Mouse (Mus musculus) erythroblast, embryonic 14.5 days (primary cell): Measurements from ENCODE around the gene Fbxo31. TPM values are rescaled to one million over a fixed set of nuclear protein-coding genes. Genes with fewer than 3 reads are reported as not detected.

Experiments
- H3K27me3 ChIP-seq: 2 replicates; pipeline ENCODE4 v1.6.1; 2012; ENCODE audit warnings: inconsistent platforms; ENCODE audit not compliant: control insufficient read depth
- H3K36me3 ChIP-seq: 2 replicates; pipeline ENCODE4 v1.6.1; 2012; ENCODE audit warnings: mild to moderate bottlenecking, inconsistent platforms; ENCODE audit not compliant: control insufficient read depth
- H3K4me1 ChIP-seq: 2 replicates; pipeline ENCODE4 v1.6.1; 2012; ENCODE audit warnings: inconsistent platforms; ENCODE audit not compliant: control insufficient read depth
- H3K4me3 ChIP-seq: replicated peaks from 2 replicates; pipeline ENCODE3; 2012; ENCODE audit warnings: moderate library complexity, mild to moderate bottlenecking, inconsistent platforms
- H3K9me3 ChIP-seq: 2 replicates; pipeline ENCODE4 v1.6.1; 2012; ENCODE audit warnings: low read length, inconsistent platforms, mixed read lengths; ENCODE audit not compliant: control insufficient read depth
- GATA1 ChIP-seq: IDR thresholded peaks from 2 replicates; pipeline ENCODE4 v1.6.1; 2012; ENCODE audit warnings: low read length, inconsistent platforms, mixed read lengths
- TAL1 ChIP-seq: IDR thresholded peaks from 3 replicates; pipeline ENCODE4 v1.6.1; 2012; ENCODE audit warnings: low read length, inconsistent platforms, mixed read lengths
- polyA plus RNA-seq: library from polyadenylated mRNA; stranded (reverse); fragments of >175 nt; gene quantifications from 2 replicates; pipeline ENCODE4 v1.2.3, GENCODE M21; 2012

The Fbxo31 gene
- polyA plus RNA-seq, 1 experiment, result 1.6 TPM

GRCm38 (mm10) chr8:121544936-121545335 is 33.7 kb downstream of the Fbxo31 start:
- Histone ChIP-seq H3K36me3 (peaks cover 6% of the 10 kb centered on the region; the same call in 1 of the 2 replicates), H3K4me3 (no peak overlapping the region), H3K27me3 (no peaks in the 10 kb centered on the region; the same call in 1 of the 2 replicates), H3K9me3 (peaks cover 10% of the 10 kb centered on the region), H3K4me1 (peaks cover 4% of the 10 kb centered on the region; the same call in 1 of the 2 replicates)
- TF ChIP-seq TAL1 (no peak), GATA1 (no peak)

GRCm38 (mm10) chr8:121544276-121544785 is 34.3 kb downstream of the Fbxo31 start, which contains the start of gene 1700018B08Rik:
Gene 1700018B08Rik, minus strand, starts transcription at chr8:121544320.
- no peak within 1 kb of the TSS for H3K4me3 ChIP-seq
- no peaks in the 10 kb centered on the region; the same call in 1 of the 2 replicates for H3K27me3 ChIP-seq
- TF ChIP-seq TAL1 (no peak), GATA1 (no peak)

DNA sequence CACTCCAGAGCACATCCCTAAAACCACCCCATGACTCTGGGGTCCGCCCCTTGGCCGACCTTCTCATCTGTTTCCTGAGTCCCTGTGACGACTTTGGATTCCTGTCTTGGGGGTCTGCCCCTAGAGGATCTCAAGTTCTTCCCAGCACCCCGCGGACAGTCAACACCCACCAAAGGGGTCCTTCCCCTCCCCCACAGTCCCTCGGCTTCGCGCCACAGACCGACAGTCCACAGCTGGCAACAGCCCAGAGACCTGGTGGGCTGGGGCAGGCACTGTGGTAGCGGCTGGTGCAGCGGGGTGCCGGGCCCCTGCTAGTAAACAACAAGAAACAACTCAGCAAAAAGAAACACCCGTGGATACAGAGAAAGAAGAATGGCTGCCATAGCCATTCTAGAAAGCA is 35.7 kb downstream of the Fbxo31 start:
- H3K36me3 ChIP-seq, result no peaks in the 10 kb centered on the region
- peaks cover 4% of the 10 kb centered on the region; the same call in 1 of the 2 replicates for H3K4me1 ChIP-seq
- H3K9me3 ChIP-seq, result peaks cover 10% of the 10 kb centered on the region
- no peaks in the 10 kb centered on the region; the same call in 1 of the 2 replicates for H3K27me3 ChIP-seq
- no peak for TF ChIP-seq GATA1
- TF ChIP-seq TAL1, result no peak
- no peak overlapping the region for H3K4me3 ChIP-seq

More at GRCm38 (mm10) chr8:121544276-121544785, 34.3 kb downstream of the Fbxo31 start, which contains the start of gene 1700018B08Rik:
- H3K9me3 ChIP-seq, result peaks cover 10% of the 10 kb centered on the region
- no peaks in the 10 kb centered on the region; the same call in 1 of the 2 replicates for H3K36me3 ChIP-seq
- H3K4me1 ChIP-seq, result peaks cover 4% of the 10 kb centered on the region; the same call in 1 of the 2 replicates

DNA sequence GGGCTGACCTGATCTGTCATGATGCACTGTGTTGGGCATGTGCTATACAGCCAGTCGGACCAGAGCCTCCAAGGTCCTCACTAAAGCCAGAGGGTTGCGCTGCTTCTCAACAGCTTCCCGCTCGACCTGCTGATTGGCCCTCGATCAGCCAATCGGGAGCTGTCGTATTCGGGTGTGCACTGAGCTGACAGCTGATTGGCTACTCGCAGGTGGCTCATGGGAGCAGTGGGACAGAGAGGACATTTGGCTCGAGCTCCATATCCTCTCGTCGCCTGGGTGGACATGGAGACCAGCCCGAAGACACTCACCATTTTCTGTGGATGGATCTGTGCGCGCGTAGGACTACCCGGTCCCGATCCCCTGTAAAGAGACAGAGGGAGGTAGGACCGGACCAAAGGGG is 36.7 kb downstream of the Fbxo31 start:
- Histone ChIP-seq H3K4me3 (no peak overlapping the region), H3K9me3 (peaks cover 10% of the 10 kb centered on the region), H3K36me3 (no peaks in the 10 kb centered on the region), H3K27me3 (no peaks in the 10 kb centered on the region; the same call in 1 of the 2 replicates), H3K4me1 (peaks cover 2% of the 10 kb centered on the region; the same call in 1 of the 2 replicates)
- TF ChIP-seq TAL1 (no peak), GATA1 (no peak)

- TF ChIP-seq TAL1 (no peak), GATA1 (no peak)
- Histone ChIP-seq H3K4me1 (no peaks in the 10 kb centered on the region), H3K36me3 (no peaks in the 10 kb centered on the region), H3K4me3 (no peak overlapping the region), H3K9me3 (no peaks in the 10 kb centered on the region), H3K27me3 (no peaks in the 10 kb centered on the region; the same call in 1 of the 2 replicates)
Observed at GRCm38 (mm10) chr8:121532381-121532780, 46.2 kb downstream of the Fbxo31 start.

DNA sequence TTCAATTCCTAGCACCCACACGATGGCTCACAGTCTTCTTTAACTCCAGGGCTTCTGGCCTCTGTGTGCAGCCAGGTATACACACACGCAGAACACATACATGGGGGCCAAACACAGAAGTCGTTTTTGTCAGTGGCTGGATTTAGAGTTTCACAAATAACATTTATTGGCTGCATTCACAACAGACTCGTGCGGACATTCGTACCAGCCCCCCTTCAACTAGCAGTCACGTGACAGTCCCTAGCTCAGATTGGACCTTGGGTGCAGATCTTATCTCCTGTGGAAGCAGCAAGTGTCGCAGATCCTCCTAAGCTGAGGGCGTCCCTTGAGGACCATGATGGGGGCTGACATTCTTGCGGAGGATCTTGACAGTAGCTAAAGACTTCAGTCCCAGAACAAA is 48.0 kb downstream of the Fbxo31 start:
- Histone ChIP-seq H3K9me3 (no peaks in the 10 kb centered on the region), H3K4me3 (no peak overlapping the region), H3K4me1 (no peaks in the 10 kb centered on the region), H3K36me3 (no peaks in the 10 kb centered on the region), H3K27me3 (no peaks in the 10 kb centered on the region; the same call in 1 of the 2 replicates)
- no peak for TF ChIP-seq TAL1
- TF ChIP-seq GATA1, result no peak

DNA sequence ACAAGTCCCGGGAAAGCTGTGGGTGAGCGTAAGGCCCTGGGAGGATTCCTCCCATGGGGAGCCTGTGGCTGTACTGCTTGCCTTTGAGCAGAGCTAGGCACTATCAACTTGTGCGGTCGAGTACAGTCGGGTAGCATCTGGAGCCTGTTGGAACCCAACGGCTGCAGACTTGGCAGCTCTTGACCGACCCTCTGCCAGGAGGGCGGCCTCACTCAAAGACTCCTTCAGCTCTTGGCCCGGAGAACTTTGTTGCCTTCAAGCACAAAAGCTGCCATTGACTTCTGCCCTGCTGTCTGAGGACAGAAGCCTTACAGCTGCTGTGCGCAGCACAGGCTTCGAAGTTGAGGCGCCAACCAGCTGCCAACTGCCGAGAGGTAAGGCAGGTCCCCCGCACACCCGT is 49.8 kb downstream of the Fbxo31 start:
- Histone ChIP-seq H3K4me1 (no peaks in the 10 kb centered on the region), H3K4me3 (no peak overlapping the region), H3K27me3 (no peaks in the 10 kb centered on the region; the same call in 1 of the 2 replicates), H3K36me3 (no peaks in the 10 kb centered on the region), H3K9me3 (no peaks in the 10 kb centered on the region)
- TF ChIP-seq TAL1 (no peak), GATA1 (no peak)

- no peak overlapping the region for H3K4me3 ChIP-seq
- no peaks in the 10 kb centered on the region for H3K9me3 ChIP-seq
- no peaks in the 10 kb centered on the region for H3K36me3 ChIP-seq
- no peaks in the 10 kb centered on the region for H3K27me3 ChIP-seq
- TF ChIP-seq GATA1 (no peak), TAL1 (no peak)
- H3K4me1 ChIP-seq, result no peaks in the 10 kb centered on the region
Observed at GRCm38 (mm10) chr8:121527751-121528150, 50.9 kb downstream of the Fbxo31 start.

DNA sequence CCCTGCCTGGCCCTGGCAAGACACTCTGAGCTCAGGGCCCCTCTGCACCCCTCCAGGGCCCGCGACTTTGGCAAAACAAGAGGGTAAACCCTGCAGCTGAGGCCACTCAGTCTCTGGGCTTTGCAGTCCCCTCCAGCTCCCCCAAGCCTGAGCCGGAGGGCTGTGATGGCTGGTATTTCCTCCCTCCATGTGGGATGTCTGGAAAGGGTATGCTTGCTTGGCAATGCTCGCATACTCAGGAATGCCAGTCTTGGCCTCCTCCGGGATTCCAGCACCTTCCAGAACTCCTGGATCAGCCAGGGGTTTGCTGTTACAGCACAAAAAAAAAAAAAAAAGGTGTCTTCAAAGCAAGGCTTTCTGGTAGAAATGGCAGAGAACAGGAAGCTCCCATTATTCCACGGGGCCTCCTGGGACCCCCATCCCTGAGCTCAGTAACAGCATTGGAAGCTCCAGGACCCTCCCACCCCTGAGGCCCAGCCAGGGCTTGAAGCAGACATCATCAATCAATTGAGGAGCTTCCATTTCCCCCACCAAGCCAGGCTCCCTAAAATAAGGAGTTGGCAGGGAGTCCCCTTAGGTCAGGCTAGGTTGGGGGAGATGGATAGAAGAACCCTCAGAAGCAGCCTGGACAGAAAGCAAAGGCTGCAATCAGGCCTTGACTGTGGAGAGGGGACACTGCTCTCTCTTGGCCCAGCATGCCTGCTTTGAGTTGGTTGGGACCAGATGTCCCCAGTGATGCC is 51.6 kb downstream of the Fbxo31 start:
- no peaks in the 10 kb centered on the region for H3K27me3 ChIP-seq

More for the DNA sequence above, 51.6 kb downstream of the Fbxo31 start:
- no peaks in the 10 kb centered on the region for H3K36me3 ChIP-seq
- no peak for TF ChIP-seq TAL1
- TF ChIP-seq GATA1, result no peak
- H3K9me3 ChIP-seq, result no peaks in the 10 kb centered on the region
- H3K4me3 ChIP-seq, result no peak overlapping the region
- no peaks in the 10 kb centered on the region for H3K4me1 ChIP-seq
